Mouse (Mus musculus) neural tube, embryonic 15.5 days (tissue): Measurements from ENCODE around the gene Lxn. TPM values are rescaled to one million over a fixed set of nuclear protein-coding genes. Genes with fewer than 3 reads are reported as not detected.
A peak's percentile ranks its signal among the peaks of the same experiment; 100 is the strongest.

Experiments
- ATAC-seq: fragments of 200-750 bp; cut with Nextera tagmentation; 2 replicates; pipeline ENCODE4 v1.8.0; 2017; ENCODE audit warnings: mild to moderate bottlenecking, moderate TSS enrichment, moderate library complexity; ENCODE audit not compliant: low FRiP score
- H3K27ac ChIP-seq: fragments of 300-500 bp; sonication (generic); replicated peaks from 2 replicates; pipeline ENCODE4 v1.5.1; 2015; ENCODE audit warnings: mild to moderate bottlenecking, inconsistent platforms
- H3K27me3 ChIP-seq: fragments of 300-500 bp; sonication (generic); replicated peaks from 2 replicates; pipeline ENCODE4 v1.6.1; 2015; ENCODE audit warnings: inconsistent platforms
- H3K36me3 ChIP-seq: fragments of 300-500 bp; sonication (generic); 2 replicates; pipeline ENCODE4 v1.6.1; 2015; ENCODE audit warnings: inconsistent platforms
- H3K4me1 ChIP-seq: fragments of 300-500 bp; sonication (generic); 2 replicates; pipeline ENCODE4 v1.6.1; 2015; ENCODE audit warnings: inconsistent platforms
- H3K4me2 ChIP-seq: fragments of 300-500 bp; sonication (generic); 2 replicates; pipeline ENCODE4 v1.6.1; 2015; ENCODE audit warnings: inconsistent platforms, mild to moderate bottlenecking, moderate library complexity
- H3K4me3 ChIP-seq: fragments of 300-500 bp; sonication (generic); replicated peaks from 2 replicates; pipeline ENCODE4 v1.5.1; 2015; ENCODE audit warnings: mild to moderate bottlenecking, inconsistent platforms
- H3K9ac ChIP-seq: fragments of 300-500 bp; sonication (generic); replicated peaks from 2 replicates; pipeline ENCODE4 v1.6.1; 2015; ENCODE audit warnings: mild to moderate bottlenecking, inconsistent platforms
- H3K9me3 ChIP-seq: fragments of 300-500 bp; sonication (generic); replicated peaks from 2 replicates; pipeline ENCODE4 v1.6.1; 2016; ENCODE audit warnings: inconsistent platforms
- WGBS: fragments of 180-500 bp; shearing (Covaris S2); methylation state at CpG from one replicate; pipeline ENCODE4 v1.1.7; 2015; ENCODE audit warnings: mixed read lengths; 5-methylcytosine and 5-hydroxymethylcytosine counted together
- polyA plus RNA-seq: library from polyadenylated mRNA; unstranded; fragments of >200 nt; fragmentation: Nextera tagmentation; extraction: Ambion mirVana; gene quantifications from 2 replicates; pipeline ENCODE4 v1.2.1, GENCODE M21; 2015

Gene Lxn
- polyA plus RNA-seq, 1 experiment from 2014 or later: 236 TPM

DNA sequence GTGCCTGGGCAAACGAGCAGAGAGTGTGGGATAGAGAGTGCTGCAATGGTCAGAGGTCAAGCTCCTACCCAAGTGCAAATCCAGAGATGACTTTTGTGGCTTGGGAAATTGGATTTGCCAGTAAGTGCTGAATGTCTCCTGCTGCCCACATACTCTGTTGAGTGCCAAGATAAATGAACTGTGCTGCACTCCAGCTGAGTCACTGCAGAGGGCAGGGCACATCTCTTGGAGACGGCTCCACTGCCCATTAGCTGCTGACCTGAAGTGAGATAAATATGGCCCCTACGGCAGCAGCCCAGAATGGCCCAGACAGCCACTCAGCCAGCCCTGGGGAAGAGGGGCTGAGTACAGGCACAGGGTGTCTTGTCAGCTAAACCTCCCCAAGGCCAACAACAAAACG is 26.4 kb upstream of the Lxn start:
- no peaks in the 10 kb centered on the region for H3K4me1 ChIP-seq
- ATAC-seq: no peak
- H3K4me2 ChIP-seq: no peak overlapping the region
- 57% methylated on average over 4 of the region's 4 CpGs for WGBS
- H3K9me3 ChIP-seq: no peaks in the 10 kb centered on the region
- H3K36me3 ChIP-seq: no peaks in the 10 kb centered on the region
- no peaks in the 10 kb centered on the region for H3K27me3 ChIP-seq
- H3K4me3 ChIP-seq: no peak overlapping the region
- H3K9ac ChIP-seq: no peak overlapping the region
- no peak overlapping the region for H3K27ac ChIP-seq

DNA sequence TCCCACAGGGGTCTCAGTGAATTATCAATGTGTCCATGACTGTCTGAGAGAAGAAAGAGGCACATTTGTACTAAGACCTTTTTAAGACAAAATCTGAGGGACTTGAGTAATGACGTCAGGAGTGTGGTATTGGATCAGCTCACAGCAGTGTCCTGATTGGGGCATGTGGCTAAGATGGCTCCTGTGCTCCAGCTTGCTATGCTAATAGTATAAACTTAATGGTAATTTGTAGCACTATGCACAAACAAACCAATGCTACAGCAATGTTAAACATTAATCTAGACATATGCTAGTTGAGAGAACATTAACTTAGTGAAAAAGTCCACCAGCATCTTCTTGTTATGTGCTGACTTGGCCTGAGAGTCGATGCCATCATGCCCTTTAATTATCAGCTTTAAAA is 21.5 kb upstream of the Lxn start:
- ATAC-seq: no peak
- Histone ChIP-seq H3K4me1 (no peaks in the 10 kb centered on the region), H3K9me3 (no peaks in the 10 kb centered on the region), H3K4me2 (no peak overlapping the region), H3K36me3 (0 out of 2 replicates have a peak, but pooled peaks cover 2% of the 10 kb centered on the region), H3K9ac (no peak overlapping the region), H3K27ac (no peak overlapping the region), H3K27me3 (no peaks in the 10 kb centered on the region), H3K4me3 (no peak overlapping the region)
- 86% methylated on average over 2 of the region's 2 CpGs for WGBS

DNA sequence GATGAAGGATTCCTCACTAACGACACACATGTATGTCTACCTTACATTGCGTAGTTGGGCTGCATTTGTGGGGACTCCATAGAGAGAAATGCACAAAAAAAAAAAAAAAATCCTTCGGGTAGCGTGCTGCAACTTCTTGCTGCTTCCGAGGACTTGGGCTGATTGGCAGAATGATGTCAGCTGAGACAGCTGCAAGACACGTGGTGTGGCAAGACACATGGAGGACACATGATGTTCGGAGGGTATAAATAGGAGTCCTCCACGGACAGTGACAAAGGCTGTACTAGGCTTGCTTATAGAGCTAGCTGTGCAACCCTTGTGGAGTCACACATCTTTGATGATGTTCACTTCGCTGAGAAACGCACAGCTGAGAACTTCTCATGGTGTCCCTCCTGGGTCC is 18.7 kb upstream of the Lxn start:
- H3K4me2 ChIP-seq: no peak overlapping the region
- no peaks in the 10 kb centered on the region for H3K4me1 ChIP-seq
- H3K9me3 ChIP-seq: no peaks in the 10 kb centered on the region
- H3K36me3 ChIP-seq: peaks cover 17% of the 10 kb centered on the region
- no peak overlapping the region for H3K9ac ChIP-seq
- ATAC-seq: no peak
- no peak overlapping the region for H3K4me3 ChIP-seq
- H3K27me3 ChIP-seq: no peaks in the 10 kb centered on the region
- WGBS: 95% methylated on average over 10 of the region's 10 CpGs
- no peak overlapping the region for H3K27ac ChIP-seq

DNA sequence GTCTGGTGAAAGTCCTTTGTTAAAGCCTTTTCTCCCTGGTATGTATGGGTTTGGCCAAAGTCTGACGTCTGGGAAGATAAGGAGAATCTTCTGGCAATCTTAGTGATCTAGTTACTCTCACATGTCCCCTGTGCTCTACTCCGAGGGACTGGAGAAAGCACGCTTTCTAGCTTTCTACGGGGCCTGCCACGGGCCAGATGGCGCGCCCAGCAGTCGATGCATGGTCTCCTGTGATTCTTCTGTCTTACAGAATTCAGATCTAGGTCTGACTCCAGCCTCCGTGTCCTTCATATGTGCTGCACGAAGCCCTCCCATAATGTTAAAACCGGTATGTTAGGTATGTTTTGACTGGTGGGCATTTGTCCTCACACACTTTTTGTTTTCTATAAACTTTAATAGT is 16.1 kb upstream of the Lxn start:
- Histone ChIP-seq H3K4me3 (no peak overlapping the region), H3K4me2 (no peak overlapping the region), H3K27me3 (no peaks in the 10 kb centered on the region), H3K9me3 (no peaks in the 10 kb centered on the region), H3K4me1 (no peaks in the 10 kb centered on the region), H3K36me3 (peaks cover 32% of the 10 kb centered on the region), H3K9ac (no peak overlapping the region), H3K27ac (no peak overlapping the region)
- no peak for ATAC-seq
- 95% methylated on average over 11 of the region's 11 CpGs for WGBS

DNA sequence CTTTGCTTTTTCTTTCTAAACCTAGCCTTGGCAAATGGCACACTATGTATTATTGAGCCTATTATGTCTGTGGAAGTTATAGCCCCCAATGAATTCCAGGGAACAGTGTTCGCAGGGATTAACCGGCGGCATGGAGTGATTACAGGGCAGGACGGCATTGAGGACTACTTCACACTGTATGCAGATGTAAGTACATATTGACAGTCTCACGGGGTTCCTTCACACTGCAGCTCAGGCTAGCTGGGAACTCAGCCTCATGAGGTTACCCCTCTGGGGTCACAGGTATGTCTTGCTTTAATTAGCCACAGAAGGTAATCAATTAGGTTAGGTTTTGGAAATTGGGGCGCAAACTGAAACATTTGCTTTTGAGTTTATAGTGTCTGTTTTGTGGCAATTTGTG is 9.7 kb upstream of the Lxn start:
- no peak for ATAC-seq
- 84% methylated on average over 6 of the region's 6 CpGs for WGBS

DNA sequence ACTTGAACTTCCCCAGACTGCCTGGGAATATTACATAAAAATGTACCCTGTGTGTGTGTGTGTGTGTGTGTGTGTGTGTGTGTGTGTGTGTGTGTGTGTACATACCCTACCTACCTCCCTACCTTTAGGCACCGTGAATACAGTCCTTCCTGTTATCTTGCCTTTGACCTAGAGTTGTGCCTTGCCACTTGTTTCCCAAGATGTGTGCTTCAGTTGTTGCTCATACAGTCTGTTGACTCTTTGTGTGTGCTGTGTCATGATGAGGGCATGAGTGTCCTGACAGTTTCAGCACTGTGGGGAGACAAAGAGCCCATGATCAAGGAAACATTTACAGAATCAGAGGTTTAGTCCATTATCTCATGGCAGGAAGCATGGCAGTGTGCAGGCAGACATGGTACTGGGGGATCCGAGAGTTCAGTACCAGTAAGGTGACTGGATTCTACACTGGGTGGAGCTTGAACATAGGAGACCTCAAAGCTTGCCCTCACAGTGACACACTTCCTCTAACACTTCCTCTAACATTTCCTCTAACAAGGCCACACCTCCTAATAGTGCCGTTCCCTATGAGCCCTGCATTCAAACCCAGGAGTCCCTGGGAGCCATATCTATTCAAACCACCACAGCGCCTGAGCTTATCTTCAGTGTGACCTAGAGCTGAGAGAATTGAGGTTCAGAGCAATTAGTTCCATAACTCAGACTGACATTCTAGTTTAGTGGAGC is 7.8 kb upstream of the Lxn start:
- H3K36me3 ChIP-seq: peaks cover 34% of the 10 kb centered on the region
- no peak overlapping the region for H3K27ac ChIP-seq
- H3K27me3 ChIP-seq: no peaks in the 10 kb centered on the region
- no peak overlapping the region for H3K9ac ChIP-seq
- no peaks in the 10 kb centered on the region for H3K4me1 ChIP-seq
- 84% methylated on average over 4 of the region's 4 CpGs for WGBS
- no peaks in the 10 kb centered on the region for H3K9me3 ChIP-seq
- no peak for ATAC-seq
- no peak overlapping the region for H3K4me3 ChIP-seq
- no peak overlapping the region for H3K4me2 ChIP-seq

More for the DNA sequence above, 9.7 kb upstream of the Lxn start:
- Histone ChIP-seq H3K27ac (no peak overlapping the region), H3K36me3 (peaks cover 36% of the 10 kb centered on the region), H3K4me1 (no peaks in the 10 kb centered on the region), H3K9me3 (no peaks in the 10 kb centered on the region), H3K4me3 (no peak overlapping the region), H3K9ac (no peak overlapping the region), H3K27me3 (no peaks in the 10 kb centered on the region), H3K4me2 (no peak overlapping the region)

DNA sequence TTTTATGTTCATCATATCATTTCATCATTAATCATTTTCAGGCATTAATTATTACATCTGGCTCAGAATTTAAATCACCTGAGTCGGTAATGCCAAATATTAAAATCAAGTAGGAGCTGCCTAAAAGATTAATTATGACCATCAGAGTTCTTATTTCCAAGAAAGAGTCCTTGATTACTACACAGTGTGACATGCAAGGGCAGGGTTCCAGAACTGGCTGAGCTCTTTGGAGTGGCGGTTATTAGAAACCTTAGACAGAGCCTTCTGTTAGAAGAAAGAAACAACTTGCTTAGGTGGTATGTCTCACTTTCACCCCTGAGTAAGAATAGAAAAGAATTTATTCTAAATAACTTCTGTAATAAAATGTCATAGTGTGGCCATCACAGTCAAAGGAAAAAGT is 3.6 kb upstream of the Lxn start:
- Histone ChIP-seq H3K27me3 (no peaks in the 10 kb centered on the region), H3K4me3 (no peak overlapping the region)
- WGBS: 90% methylated on average over 2 of the region's 2 CpGs

DNA sequence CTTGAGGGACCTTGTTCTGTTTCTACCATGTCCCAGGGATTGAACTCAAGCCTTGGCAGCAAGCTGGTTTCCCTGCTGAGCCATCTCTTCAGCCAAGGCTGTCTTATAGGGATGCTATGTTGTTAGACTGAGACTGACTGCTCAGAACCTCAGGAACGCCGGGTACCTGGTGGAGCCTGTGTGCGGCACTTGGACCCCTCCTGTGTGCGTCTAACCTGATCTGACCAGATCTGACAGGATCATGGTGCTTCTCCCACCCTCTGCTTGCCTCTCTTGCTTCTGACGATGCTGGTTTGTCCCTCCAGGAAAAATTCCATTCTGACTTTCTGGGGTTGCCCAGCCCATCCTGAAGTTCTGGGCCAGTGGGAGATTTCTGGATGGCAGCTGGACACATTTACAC is 2.9 kb upstream of the Lxn start:
- Histone ChIP-seq H3K27ac (no peak overlapping the region), H3K36me3 (peaks cover 16% of the 10 kb centered on the region), H3K4me1 (peaks cover 17% of the 10 kb centered on the region), H3K4me3 (no peak overlapping the region), H3K9ac (no peak overlapping the region), H3K4me2 (no peak overlapping the region), H3K9me3 (no peaks in the 10 kb centered on the region), H3K27me3 (no peaks in the 10 kb centered on the region)
- WGBS: 99% methylated on average over 5 of the region's 5 CpGs
- no peak for ATAC-seq

More for the DNA sequence above, 3.6 kb upstream of the Lxn start:
- Histone ChIP-seq H3K4me2 (no peak overlapping the region), H3K36me3 (peaks cover 16% of the 10 kb centered on the region), H3K27ac (no peak overlapping the region), H3K9ac (no peak overlapping the region), H3K4me1 (peaks cover 15% of the 10 kb centered on the region), H3K9me3 (no peaks in the 10 kb centered on the region)
- ATAC-seq: no peak

DNA sequence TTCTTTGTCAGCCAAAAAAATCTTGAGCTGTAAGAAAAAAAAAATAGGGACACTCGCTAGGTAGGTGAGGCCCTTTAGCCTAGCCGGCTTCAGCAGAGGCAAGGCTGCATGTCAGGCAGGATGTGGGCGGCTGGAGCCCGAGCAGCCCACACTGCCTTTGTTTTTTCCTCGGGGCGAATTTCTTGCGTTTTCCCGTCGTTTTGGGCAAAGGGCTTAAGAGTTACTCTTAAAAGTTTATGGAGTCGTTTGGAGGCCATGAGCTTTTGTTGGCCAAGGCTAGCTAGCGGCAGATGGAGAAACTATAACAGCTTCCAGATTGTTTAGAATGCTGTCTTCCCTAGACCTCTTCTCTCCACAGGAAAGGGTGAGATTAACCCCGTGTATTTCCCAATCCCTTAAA is 725 bp downstream of the Lxn start:
- peak overlapping the region; percentile 60 for H3K4me3 ChIP-seq
- no peaks in the 10 kb centered on the region for H3K9me3 ChIP-seq
- 5% methylated on average over 12 of the region's 12 CpGs for WGBS
- H3K27ac ChIP-seq: peak overlapping the region; percentile 82
- H3K4me1 ChIP-seq: peaks cover 17% of the 10 kb centered on the region
- no peaks in the 10 kb centered on the region for H3K27me3 ChIP-seq
- peak overlapping the region; percentile 64 for H3K9ac ChIP-seq
- ATAC-seq: no peak; the same call in 1 of the 2 replicates
- H3K4me2 ChIP-seq: peak overlapping the region; percentile 89
- peaks cover 21% of the 10 kb centered on the region for H3K36me3 ChIP-seq

DNA sequence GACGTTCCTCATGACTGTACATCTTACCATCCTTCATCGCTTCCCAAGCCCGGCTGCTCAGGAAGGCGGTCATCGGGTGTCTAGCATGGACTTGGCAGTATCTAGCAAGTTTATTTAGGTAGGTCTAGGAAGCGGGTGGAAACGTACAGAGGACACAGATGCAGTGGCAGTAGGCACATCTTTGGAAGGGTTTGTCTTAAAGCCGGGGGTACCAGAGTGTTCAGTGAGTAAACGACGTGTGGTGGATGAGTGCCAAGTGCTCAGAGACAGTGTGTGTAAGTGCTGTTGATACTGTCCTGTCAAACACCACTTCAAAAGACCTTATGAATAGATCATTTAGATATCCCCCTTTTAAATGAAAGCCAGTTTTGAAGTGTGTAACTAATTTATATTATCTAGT is 1.1 kb downstream of the Lxn start:
- peak overlapping the region; percentile 60 for H3K4me3 ChIP-seq
- ATAC-seq: no peak
- no peaks in the 10 kb centered on the region for H3K9me3 ChIP-seq
- peak overlapping the region; percentile 40; the same call in 1 of the 2 replicates for H3K9ac ChIP-seq
- H3K4me2 ChIP-seq: peak overlapping the region; percentile 89
- WGBS: 27% methylated on average over 10 of the region's 10 CpGs
- H3K36me3 ChIP-seq: peaks cover 20% of the 10 kb centered on the region
- no peaks in the 10 kb centered on the region for H3K27me3 ChIP-seq
- H3K4me1 ChIP-seq: peaks cover 17% of the 10 kb centered on the region
- H3K27ac ChIP-seq: peak overlapping the region; percentile 54

DNA sequence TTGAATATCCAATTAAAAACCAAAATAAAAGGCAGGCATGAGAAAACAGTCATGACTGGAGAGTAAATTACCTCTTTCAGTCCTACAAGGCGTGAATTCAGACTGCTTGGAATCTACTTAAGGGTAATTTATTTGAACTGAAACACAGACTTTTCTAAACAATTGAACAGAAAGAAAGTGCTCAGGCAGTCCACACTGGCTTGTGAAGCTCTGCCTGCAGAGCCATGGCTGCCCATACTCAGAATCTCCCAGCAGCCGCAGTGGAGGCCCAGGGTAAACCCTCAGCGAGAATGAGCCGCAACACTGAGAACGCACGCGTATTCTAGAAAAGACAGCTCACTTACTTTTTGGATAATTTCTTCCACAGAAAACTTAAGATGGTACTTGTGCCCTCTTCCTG is 1.7 kb downstream of the Lxn start:
- no peak overlapping the region for H3K9ac ChIP-seq
- no peak for ATAC-seq
- WGBS: 48% methylated on average over 7 of the region's 7 CpGs
- peak overlapping the region; percentile 89 for H3K4me2 ChIP-seq
- H3K4me3 ChIP-seq: peak overlapping the region; percentile 60
- peak overlapping the region; percentile 54; the same call in 1 of the 2 replicates for H3K27ac ChIP-seq
- H3K36me3 ChIP-seq: peaks cover 25% of the 10 kb centered on the region
- H3K4me1 ChIP-seq: peaks cover 17% of the 10 kb centered on the region
- no peaks in the 10 kb centered on the region for H3K27me3 ChIP-seq
- no peaks in the 10 kb centered on the region for H3K9me3 ChIP-seq

DNA sequence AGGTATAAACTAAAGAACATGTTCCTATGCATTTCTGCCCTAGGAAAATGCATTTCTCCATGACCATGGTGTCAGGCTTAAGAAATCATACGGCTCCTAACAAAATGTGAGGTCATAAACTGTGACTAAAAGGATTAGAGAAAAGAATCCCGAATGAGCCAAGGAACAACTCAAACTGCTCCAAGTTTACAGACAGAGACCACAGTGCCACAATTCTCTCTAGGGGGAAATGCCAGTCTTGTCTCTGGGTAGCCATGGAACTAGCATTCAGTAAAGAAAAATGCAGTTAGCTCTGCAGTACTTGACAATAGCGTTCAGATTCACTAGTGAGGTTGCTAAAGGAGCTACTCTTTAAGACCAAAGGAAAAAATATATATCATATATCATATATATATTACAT is 3.8 kb downstream of the Lxn start:
- H3K9me3 ChIP-seq: no peaks in the 10 kb centered on the region
- H3K36me3 ChIP-seq: peaks cover 45% of the 10 kb centered on the region
- H3K9ac ChIP-seq: no peak overlapping the region
- 42% methylated on average over 3 of the region's 3 CpGs for WGBS
- H3K4me3 ChIP-seq: no peak overlapping the region
- H3K27me3 ChIP-seq: no peaks in the 10 kb centered on the region
- H3K27ac ChIP-seq: peak overlapping the region; percentile 72; the same call in 1 of the 2 replicates
- ATAC-seq: no peak
- no peak overlapping the region for H3K4me2 ChIP-seq
- peaks cover 17% of the 10 kb centered on the region for H3K4me1 ChIP-seq
